Mouse (Mus musculus) cerebellum, adult 2 months (tissue): ENCODE measurements at regions not wholly inside any gene's neighbourhood (a gene's known extent, or its start where the extent isn't known, plus 50 kb on each side); places are given as distances from the start of the nearest gene placed in this dataset.

Experiments used
- CTCF ChIP-seq: fragments of 200-500 bp; IDR thresholded peaks from 2 replicates; pipeline ENCODE4 v1.5.1; 2011; ENCODE audit warnings: low read depth, mild to moderate bottlenecking, control low read depth, low read length, moderate library complexity, borderline replicate concordance; ENCODE audit not compliant: insufficient read depth
- POLR2A ChIP-seq: fragments of 200-500 bp; IDR thresholded peaks from 2 replicates; pipeline ENCODE4 v1.6.1; 2011; ENCODE audit warnings: low read length, control low read depth, borderline replicate concordance; ENCODE audit not compliant: insufficient read depth

GRCm38 (mm10) chr16:79398476-79398875 lies 307.6 kb upstream of the Tmprss15 start:
- no peak for TF ChIP-seq CTCF
- TF ChIP-seq POLR2A = no peak
